Mouse (Mus musculus): ENCODE results near the gene Mterf4.
"Not testable (repeated sequence)": the region's sequence is repeated elsewhere in the genome, so short reads cannot be mapped to it uniquely, and the experiment has no call there.

The Mterf4 gene

GRCm38 (mm10) chr1:93305581-93306337, at the start of gene Mterf4:
Mterf4 (minus strand) TSS chr1:93305915.
- DNase-seq (ENCODE audit: low read depth, low spot score): peak; percentile 86

- no peak for DNase-seq (ENCODE audit: low read depth, low spot score)
Observed at GRCm38 (mm10) chr1:93352724-93353123, 47.0 kb upstream of the Mterf4 start.

- no peak for DNase-seq (ENCODE audit: low read depth, low spot score)
Observed at GRCm38 (mm10) chr1:93349701-93350100, 44.0 kb upstream of the Mterf4 start.

GRCm38 (mm10) chr1:93347176-93347575, 41.5 kb upstream of the Mterf4 start:
- DNase-seq (ENCODE audit: low read depth, low spot score): no peak

DNA sequence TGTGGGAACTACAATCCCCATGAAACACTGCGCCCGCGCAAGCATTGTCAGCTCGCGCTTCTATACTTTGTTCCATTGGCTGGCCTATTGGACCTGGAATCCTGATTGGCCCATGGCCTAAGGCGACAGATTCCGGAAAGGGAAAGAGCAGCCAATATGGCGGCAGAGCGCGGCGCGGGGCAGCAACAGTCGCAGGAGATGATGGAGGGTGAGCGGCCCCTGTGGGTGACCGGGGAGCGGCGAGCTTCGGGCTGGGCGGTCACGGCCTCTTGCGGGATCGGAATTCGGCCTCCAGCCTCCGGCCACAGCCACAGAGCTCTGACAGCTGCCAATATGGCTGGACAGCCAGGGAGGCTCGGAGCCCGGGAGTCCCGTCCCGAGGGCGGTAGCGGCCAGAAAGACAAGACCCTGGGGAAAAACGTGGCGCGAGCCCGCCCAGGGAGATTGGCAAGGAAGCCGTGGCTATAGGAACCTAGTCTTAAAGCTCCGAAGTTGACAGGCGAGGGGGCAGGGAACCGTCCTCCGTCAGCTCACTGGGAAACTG, 37.9 kb upstream of the Mterf4 start:
- DNase-seq (ENCODE audit: low read depth, low spot score): peak; percentile 95

DNA sequence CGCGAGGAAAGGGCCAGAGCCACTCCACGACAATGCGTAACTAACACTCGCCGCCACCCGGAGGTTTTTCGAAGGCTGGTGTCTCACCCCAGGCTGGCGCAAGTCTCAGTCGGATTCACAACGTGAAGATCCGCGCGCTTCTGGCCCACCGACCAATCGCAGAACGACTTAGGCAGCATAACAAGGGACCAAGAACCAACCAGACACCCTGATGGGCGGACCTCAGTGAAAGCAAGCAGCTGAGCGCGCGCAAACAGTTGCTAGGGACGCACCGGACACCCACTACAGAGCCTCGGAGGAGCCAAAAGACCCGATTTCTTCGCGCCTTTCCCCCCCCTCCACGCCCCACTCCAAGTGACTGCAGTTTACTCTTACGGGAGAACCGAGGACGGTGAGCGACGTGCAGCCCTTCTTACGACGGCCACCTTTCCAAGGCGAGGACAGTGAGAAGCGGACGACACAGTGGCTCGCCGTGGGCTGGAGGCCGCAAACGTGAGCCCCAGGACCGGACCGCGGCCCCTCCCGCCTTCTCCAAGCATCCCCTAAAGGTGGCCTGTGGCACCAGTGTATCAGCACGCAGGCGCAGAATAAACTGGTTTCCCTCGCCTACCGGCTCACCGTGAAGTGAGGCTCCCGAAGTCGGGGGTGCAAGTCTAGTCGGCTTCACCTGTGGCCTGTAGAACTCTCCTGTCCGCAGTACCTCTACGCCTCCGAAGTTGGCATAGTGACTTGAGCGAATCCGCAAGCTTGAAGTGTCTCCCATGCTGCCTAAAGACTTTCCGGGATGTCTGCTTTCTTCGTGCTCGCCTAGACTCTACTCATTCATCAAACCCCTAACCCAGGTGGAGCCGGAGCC, 37.2 kb upstream of the Mterf4 start, which contains the start of the genes Ppp1r7 and Pask:
TSS of gene Ppp1r7 (plus strand) at position 207 of the 856 bp plus-strand sequence.
TSS of gene Pask (minus strand) at position 835 of the 856 bp plus-strand sequence.
- peak; percentile 96 for DNase-seq (ENCODE audit: low read depth, low spot score)

DNA sequence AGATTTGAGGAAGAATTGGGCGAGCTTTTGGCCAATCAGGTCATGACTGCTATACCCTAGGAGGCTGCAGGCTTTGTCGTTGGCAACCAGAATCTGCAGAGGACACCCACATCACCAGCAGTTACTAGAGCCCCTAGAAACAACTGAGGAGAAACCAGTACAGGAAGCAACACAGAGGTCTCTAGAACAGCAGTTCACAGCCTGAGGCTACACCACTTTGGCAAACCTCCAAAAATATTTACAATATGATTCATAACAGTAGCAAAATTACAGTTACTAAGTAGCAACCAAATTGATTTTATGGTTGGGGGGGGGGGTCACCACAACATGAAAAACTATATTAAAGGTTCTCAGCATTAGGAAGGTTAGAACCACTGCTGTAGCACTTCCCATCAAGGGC, 28.9 kb upstream of the Mterf4 start:
- DNase-seq (ENCODE audit: low read depth, low spot score): no peak

DNA sequence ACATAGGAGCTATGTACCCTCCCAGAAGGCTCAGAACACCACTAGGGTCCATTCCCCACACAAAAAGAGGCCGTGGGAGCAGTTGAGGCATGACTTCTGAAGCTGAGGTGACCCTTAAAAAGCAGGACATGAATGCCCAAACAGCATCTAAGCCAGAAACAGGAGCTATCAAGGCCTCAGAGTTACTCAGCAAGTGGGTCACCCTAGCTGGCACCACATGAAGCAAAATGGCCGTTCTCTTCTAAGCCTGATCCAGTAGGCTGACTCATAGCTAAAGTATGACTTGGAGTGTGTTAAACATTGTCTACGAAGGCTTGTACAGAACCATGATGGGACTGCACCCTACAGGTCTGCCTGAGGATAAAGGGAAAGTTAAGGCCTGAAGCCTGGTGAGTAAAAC, 20.7 kb upstream of the Mterf4 start:
- no peak for DNase-seq (ENCODE audit: low read depth, low spot score)

GRCm38 (mm10) chr1:93323973-93324372, 18.3 kb upstream of the Mterf4 start:
- no peak for DNase-seq (ENCODE audit: low read depth, low spot score)

DNA sequence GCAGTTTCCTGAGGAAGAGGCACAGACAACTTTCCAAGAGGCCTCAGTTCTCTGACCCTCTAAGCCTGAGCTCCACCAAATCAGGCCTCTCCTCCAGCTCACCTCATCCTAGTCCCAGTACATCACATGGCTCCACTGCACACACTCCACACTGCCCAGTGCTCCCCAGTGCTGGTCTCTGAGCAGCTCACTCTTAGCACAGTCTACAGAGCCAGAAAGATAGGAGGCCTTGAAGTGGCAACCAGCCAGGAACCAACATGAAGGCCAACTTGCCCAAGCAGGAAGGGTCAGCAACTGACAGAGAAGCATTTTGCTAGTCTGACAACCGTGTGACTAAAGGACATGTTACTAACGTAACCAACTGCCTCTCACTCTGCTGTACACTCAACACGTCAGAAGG, 5.1 kb downstream of the Mterf4 start:
- no peak for DNase-seq (ENCODE audit: low read depth, low spot score)

- no peak for DNase-seq (ENCODE audit: low read depth, low spot score)
Observed at GRCm38 (mm10) chr1:93299791-93300190, 5.9 kb downstream of the Mterf4 start.

GRCm38 (mm10) chr1:93294491-93294890, 11.2 kb downstream of the Mterf4 start:
- DNase-seq (ENCODE audit: low read depth, low spot score): not testable (repeated sequence)

GRCm38 (mm10) chr1:93292006-93292405, 13.7 kb downstream of the Mterf4 start:
- no peak for DNase-seq (ENCODE audit: low read depth, low spot score)

GRCm38 (mm10) chr1:93291591-93291990, 14.1 kb downstream of the Mterf4 start:
- DNase-seq (ENCODE audit: low read depth, low spot score): no peak

- DNase-seq (ENCODE audit: low read depth, low spot score): no peak
Observed at GRCm38 (mm10) chr1:93290956-93291355, 14.8 kb downstream of the Mterf4 start.

- no peak for DNase-seq (ENCODE audit: low read depth, low spot score)
Observed at GRCm38 (mm10) chr1:93289678-93290214, 16.0 kb downstream of the Mterf4 start.

DNA sequence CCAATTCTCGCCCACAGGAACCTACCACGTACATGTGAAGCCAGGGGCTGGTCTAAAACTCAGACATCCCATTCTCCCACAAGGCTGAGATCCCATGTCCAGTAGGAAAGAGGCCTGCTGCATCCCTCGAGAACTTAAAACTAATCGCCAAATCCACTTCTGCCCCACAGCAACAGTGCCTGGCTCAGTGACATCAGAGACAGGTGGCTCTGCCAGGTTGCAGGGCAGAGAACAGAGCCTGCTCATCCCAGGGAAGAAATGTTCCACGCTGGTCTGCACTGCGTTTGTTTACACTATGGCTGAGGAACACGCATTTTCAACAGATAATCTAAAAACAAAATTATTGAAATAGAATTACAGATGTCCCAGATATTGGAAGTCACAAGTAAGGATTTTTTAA, 28.7 kb downstream of the Mterf4 start:
- DNase-seq (ENCODE audit: low read depth, low spot score): no peak

DNA sequence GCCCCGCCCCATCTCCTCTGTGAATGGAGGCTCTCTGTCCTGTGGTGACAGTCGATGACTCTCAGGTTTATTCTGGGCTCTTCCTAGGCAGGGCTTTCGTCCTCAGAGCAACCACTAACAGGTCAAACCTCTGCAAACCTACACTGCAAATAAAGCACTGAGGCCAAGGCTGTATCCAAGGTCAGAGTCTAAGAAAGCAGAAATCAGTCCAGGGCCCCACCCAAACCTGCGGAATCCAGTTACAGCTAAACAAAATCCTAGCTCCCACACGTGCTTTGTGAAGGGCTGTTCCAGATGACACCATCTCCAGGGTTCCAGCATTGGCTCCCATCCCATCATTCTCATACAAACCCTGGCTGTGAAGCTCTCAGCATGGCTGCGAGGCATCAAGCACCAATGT, 30.2 kb downstream of the Mterf4 start:
- no peak for DNase-seq (ENCODE audit: low read depth, low spot score)

DNA sequence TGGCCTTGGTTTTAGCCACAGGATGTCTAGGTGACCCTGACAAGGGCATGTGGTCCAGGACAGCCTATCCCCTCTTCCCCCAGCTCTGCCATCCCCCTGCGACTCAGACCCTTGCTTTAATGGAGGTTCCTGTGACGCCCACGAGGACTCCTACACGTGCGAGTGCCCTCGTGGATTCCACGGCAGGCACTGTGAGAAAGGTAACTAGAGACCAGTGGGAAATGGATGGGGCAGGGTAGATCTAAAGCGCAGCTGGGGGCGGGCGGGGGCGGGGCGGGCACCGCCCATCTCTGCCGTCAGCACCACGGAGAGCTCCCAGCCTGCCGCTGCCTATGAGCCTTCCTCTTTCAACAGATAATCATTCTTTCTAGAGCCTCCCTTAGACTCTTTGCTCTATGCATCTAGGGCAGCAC, 33.3 kb downstream of the Mterf4 start:
- peak; percentile 35 for DNase-seq (ENCODE audit: low read depth, low spot score)

GRCm38 (mm10) chr1:93271751-93272150, 34.0 kb downstream of the Mterf4 start:
- no peak for DNase-seq (ENCODE audit: low read depth, low spot score)

- no peak for DNase-seq (ENCODE audit: low read depth, low spot score)
Observed at GRCm38 (mm10) chr1:93270516-93271240, 35.0 kb downstream of the Mterf4 start.
